Mouse (Mus musculus) heart, embryonic 12.5 days (tissue): Measurements from ENCODE around the gene Rwdd3. TPM values are rescaled to one million over a fixed set of nuclear protein-coding genes. Genes with fewer than 3 reads are reported as not detected.

Experiments used
- ATAC-seq: fragments of 200-750 bp; cut with Nextera tagmentation; 2 replicates; pipeline ENCODE4 v1.8.0; 2017; ENCODE audit warnings: moderate TSS enrichment, moderate library complexity; ENCODE audit not compliant: insufficient number of reproducible peaks, low FRiP score
- H3K27ac ChIP-seq: fragments of 300-500 bp; sonication (generic); 2 replicates; pipeline ENCODE4 v1.5.1; 2016; ENCODE audit warnings: mild to moderate bottlenecking, moderate library complexity; ENCODE audit not compliant: poor library complexity, severe bottlenecking
- H3K27me3 ChIP-seq: fragments of 300-500 bp; sonication (generic); replicated peaks from 2 replicates; pipeline ENCODE4 v1.6.1; 2016; ENCODE audit warnings: mild to moderate bottlenecking, moderate library complexity
- H3K36me3 ChIP-seq: fragments of 300-500 bp; sonication (generic); 2 replicates; pipeline ENCODE4 v1.6.1; 2016; ENCODE audit warnings: mild to moderate bottlenecking, moderate library complexity
- H3K4me1 ChIP-seq: fragments of 300-500 bp; sonication (generic); replicated peaks from 2 replicates; pipeline ENCODE4 v1.6.1; 2016; ENCODE audit warnings: mild to moderate bottlenecking
- H3K4me2 ChIP-seq: fragments of 300-500 bp; sonication (generic); 2 replicates; pipeline ENCODE4 v1.6.1; 2016; ENCODE audit warnings: mild to moderate bottlenecking, moderate library complexity
- H3K4me3 ChIP-seq: fragments of 300-500 bp; sonication (generic); 2 replicates; pipeline ENCODE4 v1.5.1; 2016; ENCODE audit warnings: mild to moderate bottlenecking
- H3K9ac ChIP-seq: fragments of 300-500 bp; sonication (generic); 2 replicates; pipeline ENCODE4 v1.6.1; 2016; ENCODE audit warnings: mild to moderate bottlenecking, moderate library complexity
- H3K9me3 ChIP-seq: fragments of 300-500 bp; sonication (generic); replicated peaks from 2 replicates; pipeline ENCODE4 v1.6.1; 2016; ENCODE audit warnings: mild to moderate bottlenecking, moderate library complexity
- WGBS: fragments of 180-500 bp; shearing (Covaris S2); methylation state at CpG from one replicate; pipeline ENCODE4 v1.1.7; 2016; 5-methylcytosine and 5-hydroxymethylcytosine counted together
- polyA plus RNA-seq: library from polyadenylated mRNA; unstranded; fragments of >200 nt; fragmentation: Nextera tagmentation; extraction: Ambion mirVana; gene quantifications from 2 replicates; pipeline ENCODE4 v1.2.1, GENCODE M21; 2016

The Rwdd3 gene
- polyA plus RNA-seq, 1 experiment from 2014 or later, result 5.2 TPM

- 74% methylated on average over 10 of the region's 10 CpGs for WGBS
- Histone ChIP-seq H3K4me3 (no peak overlapping the region), H3K9me3 (no peaks in the 10 kb centered on the region), H3K4me1 (no peaks in the 10 kb centered on the region), H3K4me2 (no peak overlapping the region), H3K9ac (no peak overlapping the region), H3K36me3 (no peaks in the 10 kb centered on the region), H3K27ac (no peak overlapping the region), H3K27me3 (no peaks in the 10 kb centered on the region)
- no peak for ATAC-seq
These were observed 11.9 kb downstream of the Rwdd3 start for GRCm38 (mm10) chr3:121159566-121159965.

DNA sequence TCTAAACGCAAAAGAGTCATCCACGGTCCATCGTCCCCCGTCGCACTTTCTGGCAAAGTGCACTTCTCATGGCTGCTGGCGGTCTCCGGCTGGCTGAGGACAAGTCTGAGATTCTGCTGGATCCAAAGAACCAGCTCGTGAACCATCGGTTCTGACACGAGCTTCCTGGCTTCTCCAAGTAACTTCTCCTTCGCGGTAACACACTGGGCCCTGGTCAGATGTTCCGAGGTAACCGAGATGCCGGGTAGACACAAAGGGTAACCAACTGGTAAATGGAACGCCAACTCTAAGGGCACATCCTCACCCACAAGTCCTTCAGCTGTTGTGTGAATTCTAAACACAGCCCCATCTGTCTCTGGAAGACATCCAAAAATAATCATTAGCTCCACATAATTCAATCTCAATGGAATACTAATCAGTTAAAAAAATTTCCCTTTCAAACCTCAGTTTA lies 12.6 kb downstream of the Rwdd3 start:
- no peak overlapping the region for H3K4me2 ChIP-seq

GRCm38 (mm10) chr3:121157546-121158330 lies 13.8 kb downstream of the Rwdd3 start:
- ATAC-seq, result no peak

More for the DNA sequence above, 12.6 kb downstream of the Rwdd3 start:
- no peaks in the 10 kb centered on the region for H3K4me1 ChIP-seq
- no peak overlapping the region for H3K27ac ChIP-seq
- no peak for ATAC-seq
- no peak overlapping the region for H3K9ac ChIP-seq
- H3K4me3 ChIP-seq, result no peak overlapping the region
- H3K9me3 ChIP-seq, result no peaks in the 10 kb centered on the region; the same call in 1 of the 2 replicates
- WGBS, result 88% methylated on average over 16 of the region's 16 CpGs
- no peaks in the 10 kb centered on the region for H3K36me3 ChIP-seq
- H3K27me3 ChIP-seq, result no peaks in the 10 kb centered on the region

GRCm38 (mm10) chr3:121156451-121157186 lies 14.9 kb downstream of the Rwdd3 start:
- no peak for ATAC-seq
- Histone ChIP-seq H3K9me3 (no peaks in the 10 kb centered on the region; the same call in 1 of the 2 replicates), H3K27me3 (no peaks in the 10 kb centered on the region), H3K4me2 (no peak overlapping the region), H3K4me3 (no peak overlapping the region), H3K9ac (no peak overlapping the region), H3K4me1 (no peaks in the 10 kb centered on the region), H3K36me3 (no peaks in the 10 kb centered on the region), H3K27ac (no peak overlapping the region)
- WGBS, result 70% methylated on average over 11 of the region's 11 CpGs

More at GRCm38 (mm10) chr3:121157546-121158330, 13.8 kb downstream of the Rwdd3 start:
- Histone ChIP-seq H3K27me3 (no peaks in the 10 kb centered on the region), H3K9me3 (no peaks in the 10 kb centered on the region; the same call in 1 of the 2 replicates), H3K4me3 (no peak overlapping the region), H3K9ac (no peak overlapping the region), H3K4me1 (no peaks in the 10 kb centered on the region), H3K36me3 (no peaks in the 10 kb centered on the region), H3K27ac (no peak overlapping the region), H3K4me2 (no peak overlapping the region)
- WGBS, result 67% methylated on average over 10 of the region's 10 CpGs

DNA sequence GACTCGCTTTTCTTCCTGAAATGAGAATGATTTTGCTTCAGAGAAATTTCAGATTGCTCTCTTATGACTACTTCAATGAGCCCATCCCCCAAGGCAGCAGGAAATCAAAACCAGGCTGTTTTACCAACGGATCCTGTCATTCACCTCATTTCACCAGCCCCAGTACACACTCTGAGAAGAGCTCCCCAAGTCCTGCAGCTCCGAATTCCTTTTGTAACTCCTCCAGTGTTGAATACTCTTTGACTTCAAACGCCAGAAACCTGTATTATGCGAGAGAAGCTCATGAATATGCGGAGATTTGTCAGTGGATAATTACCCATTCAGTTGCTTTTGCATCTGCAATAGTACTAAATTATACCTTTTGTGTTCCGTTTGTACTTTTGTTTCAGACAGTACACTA lies 15.5 kb downstream of the Rwdd3 start:
- no peak overlapping the region for H3K4me2 ChIP-seq
- H3K9ac ChIP-seq, result no peak overlapping the region
- no peaks in the 10 kb centered on the region; the same call in 1 of the 2 replicates for H3K9me3 ChIP-seq
- ATAC-seq, result no peak
- H3K4me3 ChIP-seq, result no peak overlapping the region
- 44% methylated on average over 7 of the region's 7 CpGs for WGBS
- no peak overlapping the region for H3K27ac ChIP-seq
- H3K27me3 ChIP-seq, result no peaks in the 10 kb centered on the region
- H3K36me3 ChIP-seq, result no peaks in the 10 kb centered on the region
- H3K4me1 ChIP-seq, result no peaks in the 10 kb centered on the region

- WGBS, result 76% methylated on average over 11 of the region's 11 CpGs
- Histone ChIP-seq H3K36me3 (no peaks in the 10 kb centered on the region), H3K9me3 (peaks cover 2% of the 10 kb centered on the region; the same call in 1 of the 2 replicates), H3K4me2 (no peak overlapping the region), H3K27me3 (no peaks in the 10 kb centered on the region), H3K4me3 (no peak overlapping the region), H3K27ac (no peak overlapping the region), H3K9ac (no peak overlapping the region), H3K4me1 (no peaks in the 10 kb centered on the region)
- ATAC-seq, result no peak
These were observed 37.6 kb downstream of the Rwdd3 start for GRCm38 (mm10) chr3:121133937-121134336.

GRCm38 (mm10) chr3:121133039-121133438 lies 38.5 kb downstream of the Rwdd3 start:
- no peak overlapping the region for H3K9ac ChIP-seq
- H3K4me1 ChIP-seq, result no peaks in the 10 kb centered on the region
- H3K27me3 ChIP-seq, result no peaks in the 10 kb centered on the region
- H3K36me3 ChIP-seq, result no peaks in the 10 kb centered on the region
- no peak for ATAC-seq
- no peak overlapping the region for H3K4me3 ChIP-seq
- no peak overlapping the region for H3K27ac ChIP-seq
- 83% methylated on average over 5 of the region's 5 CpGs for WGBS
- H3K9me3 ChIP-seq, result peaks cover 5% of the 10 kb centered on the region; the same call in 1 of the 2 replicates
- H3K4me2 ChIP-seq, result no peak overlapping the region

- WGBS, result 83% methylated on average over 2 of the region's 2 CpGs
- Histone ChIP-seq H3K4me1 (no peaks in the 10 kb centered on the region), H3K4me2 (no peak overlapping the region), H3K4me3 (no peak overlapping the region), H3K36me3 (no peaks in the 10 kb centered on the region), H3K27ac (no peak overlapping the region), H3K9me3 (peaks cover 5% of the 10 kb centered on the region; the same call in 1 of the 2 replicates), H3K9ac (no peak overlapping the region), H3K27me3 (no peaks in the 10 kb centered on the region)
- ATAC-seq, result no peak
These were observed 44.3 kb downstream of the Rwdd3 start for GRCm38 (mm10) chr3:121127171-121127570.

DNA sequence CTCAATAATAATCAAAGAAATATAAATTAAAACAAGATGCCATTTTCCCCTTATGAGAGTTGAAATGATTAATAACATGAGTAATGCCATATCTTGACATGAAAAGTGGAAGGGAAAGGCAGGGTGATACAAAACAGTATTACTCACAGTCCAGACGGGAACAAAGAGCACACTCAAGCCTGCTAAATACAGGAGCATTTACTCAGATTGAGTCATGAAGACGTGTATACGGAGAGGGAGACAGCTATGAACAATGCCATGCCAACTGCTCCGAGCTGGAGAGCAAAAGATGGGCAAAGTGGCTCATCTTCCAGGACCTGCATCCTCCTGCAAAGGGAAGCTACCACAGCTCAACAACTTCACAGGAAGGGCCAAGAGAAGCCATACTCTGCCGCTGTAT lies 45.0 kb downstream of the Rwdd3 start:
- H3K4me3 ChIP-seq, result no peak overlapping the region
- H3K36me3 ChIP-seq, result no peaks in the 10 kb centered on the region
- no peaks in the 10 kb centered on the region for H3K4me1 ChIP-seq
- H3K27me3 ChIP-seq, result no peaks in the 10 kb centered on the region
- H3K27ac ChIP-seq, result no peak overlapping the region
- no peak for ATAC-seq
- no peak overlapping the region for H3K9ac ChIP-seq
- H3K9me3 ChIP-seq, result peaks cover 5% of the 10 kb centered on the region; the same call in 1 of the 2 replicates
- WGBS, result 66% methylated on average over 5 of the region's 5 CpGs
- H3K4me2 ChIP-seq, result no peak overlapping the region

GRCm38 (mm10) chr3:121121072-121121471 lies 50.4 kb downstream of the Rwdd3 start:
- WGBS, result 81% methylated on average over 5 of the region's 5 CpGs
- ATAC-seq, result no peak
- Histone ChIP-seq H3K27ac (no peak overlapping the region), H3K9me3 (no peaks in the 10 kb centered on the region), H3K4me1 (no peaks in the 10 kb centered on the region), H3K27me3 (no peaks in the 10 kb centered on the region), H3K4me3 (no peak overlapping the region), H3K4me2 (no peak overlapping the region), H3K9ac (no peak overlapping the region), H3K36me3 (no peaks in the 10 kb centered on the region)

DNA sequence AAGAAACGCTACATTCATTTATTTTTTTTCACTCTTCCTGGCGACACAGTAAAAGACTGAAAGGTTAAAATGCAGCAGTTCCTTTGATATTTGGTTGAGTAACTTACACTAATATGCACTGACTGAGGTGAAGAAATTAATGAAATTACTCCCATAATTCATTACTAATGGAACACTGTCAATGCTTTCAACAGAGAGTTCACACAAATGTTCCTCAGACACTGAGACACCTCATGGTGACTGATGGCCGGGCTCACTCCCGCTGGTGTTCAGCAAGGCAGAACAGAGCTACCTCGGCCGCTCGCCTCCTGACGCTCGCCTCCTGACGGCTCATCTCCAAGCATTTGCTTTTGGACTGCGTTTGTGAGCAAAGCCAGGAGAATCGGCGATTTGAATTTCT lies 54.9 kb downstream of the Rwdd3 start:
- 68% methylated on average over 13 of the region's 13 CpGs for WGBS
- Histone ChIP-seq H3K4me2 (no peak overlapping the region), H3K27ac (no peak overlapping the region), H3K9me3 (peaks cover 4% of the 10 kb centered on the region; the same call in 1 of the 2 replicates), H3K27me3 (no peaks in the 10 kb centered on the region), H3K36me3 (no peaks in the 10 kb centered on the region), H3K4me1 (no peaks in the 10 kb centered on the region), H3K9ac (no peak overlapping the region), H3K4me3 (no peak overlapping the region)
- ATAC-seq, result no peak
